Mouse (Mus musculus) CH12.LX (cell line): Measurements from ENCODE around the gene Oxsr1. TPM values are rescaled to one million over a fixed set of nuclear protein-coding genes. Genes with fewer than 3 reads are reported as not detected.

Source experiments
- DNase-seq: peaks from one replicate; pipeline ENCODE4 v3.0.0-alpha.2; 2013; ENCODE audit errors: extremely low read depth
- H3K27ac ChIP-seq: 2 replicates; pipeline ENCODE4 v1.5.1; 2012; ENCODE audit warnings: low read depth, mild to moderate bottlenecking, control low read depth, moderate library complexity; ENCODE audit not compliant: insufficient read depth
- H3K27me3 ChIP-seq: replicated peaks from 2 replicates; pipeline ENCODE3; 2012; ENCODE audit warnings: inconsistent platforms
- H3K36me3 ChIP-seq, 2 experiments: replicated peaks in 1 of 2; 2 replicates each; pipeline versions ENCODE3 to v1.6.1; 2012; ENCODE audit warnings: inconsistent platforms in 1 of 2, low read length in 1 of 2, mild to moderate bottlenecking in 1 of 2, mixed read lengths in 1 of 2, moderate library complexity in 1 of 2; ENCODE audit not compliant: control insufficient read depth in 1 of 2, insufficient read depth in 1 of 2
- H3K4me1 ChIP-seq, 2 experiments: 2 replicates each; pipeline ENCODE4 v1.6.1; 2012; ENCODE audit warnings: inconsistent platforms in 1 of 2, moderate library complexity in 1 of 2; ENCODE audit not compliant: insufficient read depth in 2 of 2, control insufficient read depth in 1 of 2
- H3K4me2 ChIP-seq: 2 replicates; pipeline ENCODE4 v1.6.1; 2012; ENCODE audit warnings: low read depth, mild to moderate bottlenecking, control low read depth; ENCODE audit not compliant: poor library complexity, insufficient read depth, severe bottlenecking
- H3K4me3 ChIP-seq, 3 experiments: fragments of 150-350 bp in 1 of 3; sonication (generic) in 1 of 3; replicated peaks in 1 of 3; 2 replicates each; pipeline versions ENCODE3 to v1.5.1; 2011 to 2012; ENCODE audit warnings: low read depth in 2 of 3, low read length in 2 of 3, mild to moderate bottlenecking in 2 of 3, moderate library complexity in 2 of 3, control low read depth in 1 of 3, improper control_type of control experiment in 1 of 3, inconsistent platforms in 1 of 3, mixed read lengths in 1 of 3; ENCODE audit not compliant: poor library complexity in 1 of 3
- H3K79me2 ChIP-seq: replicated peaks from 2 replicates; pipeline ENCODE4 v1.6.1; 2012; ENCODE audit warnings: mild to moderate bottlenecking, moderate library complexity; ENCODE audit not compliant: control insufficient read depth, poor library complexity, insufficient read depth, severe bottlenecking; ENCODE audit errors: extremely low read depth
- H3K9ac ChIP-seq: 2 replicates; pipeline ENCODE4 v1.6.1; 2012; ENCODE audit warnings: low read depth, mild to moderate bottlenecking, control low read depth, moderate library complexity; ENCODE audit not compliant: insufficient read depth
- H3K9me3 ChIP-seq: replicated peaks from 2 replicates; pipeline ENCODE3; 2012; ENCODE audit warnings: low read length, inconsistent platforms, mixed read lengths
- CTCF ChIP-seq, 2 experiments: IDR thresholded peaks in 1 of 2; conservative IDR thresholded peaks in 1 of 2; 2 replicates each; pipeline ENCODE4 v1.5.1; 2011 to 2012; ENCODE audit warnings: low read depth in 2 of 2, low read length in 2 of 2, improper control_type of control experiment in 1 of 2, inconsistent platforms in 1 of 2, mild to moderate bottlenecking in 1 of 2, moderate library complexity in 1 of 2
- RAD21 ChIP-seq: IDR thresholded peaks from 2 replicates; pipeline ENCODE4 v1.6.1; 2011; ENCODE audit warnings: low read depth, mild to moderate bottlenecking, low read length, improper control_type of control experiment, moderate library complexity
- SMC3 ChIP-seq: IDR thresholded peaks from 2 replicates; pipeline ENCODE4 v1.6.1; 2011; ENCODE audit warnings: low read depth, low read length, improper control_type of control experiment
- TCF12 ChIP-seq: IDR thresholded peaks from 2 replicates; pipeline ENCODE4 v1.6.1; 2014; ENCODE audit warnings: low read depth, mild to moderate bottlenecking, inconsistent platforms, low read length, improper control_type of control experiment
- dilution Hi-C: fragments of 300-500 bp; cut with MboI; formaldehyde crosslinking; loops from 2 replicates; pipeline ENCODE4 v1.14.3; 2020; ENCODE audit warnings: low sequenced_read_pairs; ENCODE audit not compliant: extremely low pct_unique_long_range_greater_than_20kb, extremely low pct_ligation_motif_present
- in situ Hi-C: fragments of 300-500 bp; cut with MboI; formaldehyde crosslinking; loops from 3 replicates; pipeline ENCODE4 v1.14.3; 2019; ENCODE audit warnings: low sequenced_read_pairs, low pct_ligation_motif_present, low pct_unique_long_range_greater_than_20kb, mixed read lengths
- polyA plus RNA-seq: library from polyadenylated mRNA; unstranded; fragments of >175 nt; gene quantifications from 2 replicates; pipeline ENCODE4 v1.2.1, GENCODE M21; 2012; ENCODE audit warnings: low read depth; ENCODE audit not compliant: insufficient read length
- total RNA-seq, 2 experiments: library from RNA; depleted of rRNA; stranded (reverse); fragments of 300-350 nt in 1 of 2; fragments of >200 nt in 1 of 2; gene quantifications; 2 replicates each; pipeline ENCODE4 v1.2.3; 2012 to 2014

Gene Oxsr1
- total and polyA plus RNA-seq, 3 experiments, result 22.1 to 36.1 (median 33.3) TPM

- Histone ChIP-seq H3K4me1 (peaks cover 0 to 3% of the 10 kb centered on the region in 2 experiments; a peak in 1 of 4 replicates), H3K36me3 (no peaks in the 10 kb centered on the region), H3K27ac (no peak overlapping the region), H3K9ac (no peak overlapping the region), H3K4me3 (no peak overlapping the region), H3K9me3 (no peaks in the 10 kb centered on the region), H3K79me2 (no peaks in the 10 kb centered on the region), H3K4me2 (no peak overlapping the region), H3K27me3 (no peaks in the 10 kb centered on the region)
- TF ChIP-seq SMC3 (peak; percentile 57), CTCF (conservative IDR thresholded peaks at IDR 0.05 in 1 of 2, IDR thresholded peaks at IDR 0.05 in 1 of 2; ENCODE audit: low read depth in 2 of 2, low read length in 2 of 2) (peak; percentile 76 to 85), TCF12 (no peak), RAD21 (peak; percentile 55)
- DNase-seq, result peak; percentile 36
- dilution Hi-C loops, result no loop called here
- in situ Hi-C loops, result no loop called here
Observed at GRCm38 (mm10) chr9:119192202-119192990, 129.8 kb downstream of the Oxsr1 start.

Other genes starting within 250 kb of the Oxsr1 start
- 0.21 and 0.38 TPM in 2 replicates for gene Plcd1, start 228.9 kb downstream of the Oxsr1 start, total RNA-seq (2012; rRNA removed)
- not detected in 2 replicates for gene Plcd1, start 228.9 kb downstream of the Oxsr1 start, total RNA-seq (2014; rRNA removed)
- 0.43 and 0.59 TPM in 2 replicates for gene Plcd1, start 228.9 kb downstream of the Oxsr1 start, polyA plus RNA-seq
- gene Dlec1, start 219.9 kb downstream of the Oxsr1 start, total RNA-seq (2012; rRNA removed), result 6.2 and 6.3 TPM in 2 replicates
- 1.3 and 1.4 TPM in 2 replicates for gene Dlec1, start 219.9 kb downstream of the Oxsr1 start, total RNA-seq (2014; rRNA removed)
- gene Dlec1, start 219.9 kb downstream of the Oxsr1 start, polyA plus RNA-seq, result 5.9 and 6.0 TPM in 2 replicates
- 0.08 and 0.17 TPM in 2 replicates for gene Acaa1b, start 165.3 kb downstream of the Oxsr1 start, total RNA-seq (2012; rRNA removed)
- not detected in 2 replicates for gene Acaa1b, start 165.3 kb downstream of the Oxsr1 start, total RNA-seq (2014; rRNA removed)
- 0.78 TPM in 1 of 2 replicates, not detected in the other for gene Acaa1b, start 165.3 kb downstream of the Oxsr1 start, polyA plus RNA-seq
- gene Gm47289, start 163.3 kb downstream of the Oxsr1 start, total RNA-seq (2012; rRNA removed), result not detected in 2 replicates
- not detected in 2 replicates for gene Gm47289, start 163.3 kb downstream of the Oxsr1 start, total RNA-seq (2014; rRNA removed)
- not detected in 2 replicates for gene Gm47289, start 163.3 kb downstream of the Oxsr1 start, polyA plus RNA-seq
- gene Slc22a13, start 113.3 kb downstream of the Oxsr1 start, total RNA-seq (2012; rRNA removed), result not detected in 2 replicates
- gene Slc22a13, start 113.3 kb downstream of the Oxsr1 start, total RNA-seq (2014; rRNA removed), result not detected in 2 replicates
- not detected in 2 replicates for gene Slc22a13, start 113.3 kb downstream of the Oxsr1 start, polyA plus RNA-seq
- gene Acaa1a, start 17.2 kb upstream of the Oxsr1 start, total RNA-seq (2012; rRNA removed), result 51.2 and 57.8 TPM in 2 replicates
- gene Acaa1a, start 17.2 kb upstream of the Oxsr1 start, total RNA-seq (2014; rRNA removed), result 22.4 and 24.8 TPM in 2 replicates
- 24.4 and 30.9 TPM in 2 replicates for gene Acaa1a, start 17.2 kb upstream of the Oxsr1 start, polyA plus RNA-seq
- gene Myd88, start 19.0 kb upstream of the Oxsr1 start, total RNA-seq (2012; rRNA removed), result 22.7 and 33.4 TPM in 2 replicates
- 14.3 and 14.7 TPM in 2 replicates for gene Myd88, start 19.0 kb upstream of the Oxsr1 start, total RNA-seq (2014; rRNA removed)
- gene Myd88, start 19.0 kb upstream of the Oxsr1 start, polyA plus RNA-seq, result 51.3 and 53.6 TPM in 2 replicates
- 4.8 and 5.9 TPM in 2 replicates for gene Xylb, start 35.0 kb upstream of the Oxsr1 start, total RNA-seq (2012; rRNA removed)
- gene Xylb, start 35.0 kb upstream of the Oxsr1 start, total RNA-seq (2014; rRNA removed), result 1.8 and 2.5 TPM in 2 replicates
- 6.4 and 7.1 TPM in 2 replicates for gene Xylb, start 35.0 kb upstream of the Oxsr1 start, polyA plus RNA-seq
- gene Slc22a14, start 43.1 kb upstream of the Oxsr1 start, total RNA-seq (2012; rRNA removed), result not detected in 2 replicates
- gene Slc22a14, start 43.1 kb upstream of the Oxsr1 start, total RNA-seq (2014; rRNA removed), result not detected in 2 replicates
- gene Slc22a14, start 43.1 kb upstream of the Oxsr1 start, polyA plus RNA-seq, result not detected in 2 replicates
- gene Acvr2b, start 79.7 kb upstream of the Oxsr1 start, total RNA-seq (2012; rRNA removed), result 1.0 and 1.5 TPM in 2 replicates
- 0.30 and 0.39 TPM in 2 replicates for gene Acvr2b, start 79.7 kb upstream of the Oxsr1 start, total RNA-seq (2014; rRNA removed)
- 0.44 and 0.66 TPM in 2 replicates for gene Acvr2b, start 79.7 kb upstream of the Oxsr1 start, polyA plus RNA-seq
- gene Exog, start 122.5 kb upstream of the Oxsr1 start, total RNA-seq (2012; rRNA removed), result 6.6 and 8.1 TPM in 2 replicates
- 8.2 and 8.8 TPM in 2 replicates for gene Exog, start 122.5 kb upstream of the Oxsr1 start, total RNA-seq (2014; rRNA removed)
- 7.1 and 7.3 TPM in 2 replicates for gene Exog, start 122.5 kb upstream of the Oxsr1 start, polyA plus RNA-seq